Mouse (Mus musculus) monocyte, adult 5-6 weeks (primary cell): ENCODE results near the gene H1fnt. TPM values are rescaled to one million over a fixed set of nuclear protein-coding genes. Genes with fewer than 3 reads are reported as not detected.

ENCODE experiments used
- ATAC-seq: fragments of 153-309, 156-312 bp; replicated peaks from 2 replicates; pipeline ENCODE4 v1.8.0; 2017; ENCODE audit warnings: mild to moderate bottlenecking; ENCODE audit not compliant: low TSS enrichment, insufficient number of reproducible peaks, severe bottlenecking, poor library complexity, low FRiP score
- total RNA-seq: library from RNA; stranded (forward); fragments of 200-1000, 200-491, 200-594 nt; gene quantifications from 3 replicates; pipeline ENCODE4 v1.2.3, GENCODE M21; 2017

The H1fnt gene
- not detected in 3 replicates for total RNA-seq

GRCm38 (mm10) chr15:98257193-98257592 is at the start of gene H1fnt:
Gene H1fnt (minus strand): TSS chr15:98257293.
- ATAC-seq = no peak

GRCm38 (mm10) chr15:98295628-98296551 is 38.8 kb upstream of the H1fnt start, which contains the start of gene Zfp641:
Gene Zfp641 (minus strand): TSS chr15:98296161.
- no peak for ATAC-seq

- ATAC-seq = no peak
Observed at GRCm38 (mm10) chr15:98293651-98294050, 36.6 kb upstream of the H1fnt start.

GRCm38 (mm10) chr15:98288566-98288965 is 31.5 kb upstream of the H1fnt start:
- no peak for ATAC-seq

GRCm38 (mm10) chr15:98286418-98286817 is 29.3 kb upstream of the H1fnt start:
- no peak for ATAC-seq

GRCm38 (mm10) chr15:98257776-98258175 is 683 bp upstream of the H1fnt start:
- no peak for ATAC-seq

GRCm38 (mm10) chr15:98256271-98256670 is 822 bp downstream of the H1fnt start:
- ATAC-seq = no peak

GRCm38 (mm10) chr15:98235442-98235841 is 21.7 kb downstream of the H1fnt start:
- no peak for ATAC-seq

- ATAC-seq = no peak
Observed at GRCm38 (mm10) chr15:98234350-98234749, 22.7 kb downstream of the H1fnt start, which contains the start of gene Olfr286. Gene Olfr286 (minus strand): TSS chr15:98234450.

- no peak for ATAC-seq
Observed at GRCm38 (mm10) chr15:98226096-98226495, 31.0 kb downstream of the H1fnt start.

- no peak for ATAC-seq
Observed at GRCm38 (mm10) chr15:98225610-98226009, 31.5 kb downstream of the H1fnt start.

GRCm38 (mm10) chr15:98222377-98222776 is 34.7 kb downstream of the H1fnt start:
- no peak for ATAC-seq

- ATAC-seq = no peak
Observed at GRCm38 (mm10) chr15:98220877-98221276, 36.2 kb downstream of the H1fnt start, which contains the start of the genes Gm44579 and Olfr287. Gene Gm44579 (minus strand): TSS chr15:98220977. Gene Olfr287 (minus strand): TSS chr15:98221056.

GRCm38 (mm10) chr15:98214130-98214529 is 43.0 kb downstream of the H1fnt start:
- no peak for ATAC-seq

GRCm38 (mm10) chr15:98213336-98213870 is 43.7 kb downstream of the H1fnt start:
- ATAC-seq = no peak

GRCm38 (mm10) chr15:98209676-98210075 is 47.4 kb downstream of the H1fnt start:
- ATAC-seq = no peak
